Mouse (Mus musculus): ENCODE results near the gene Supt4a. TPM values are rescaled to one million over a fixed set of nuclear protein-coding genes. Genes with fewer than 3 reads are reported as not detected.

The Supt4a gene
- polyA plus RNA-seq (2012; fragmentation: generic; extraction: Trizol) = 100 to 1,000 TPM; 223 to 408 TPM

GRCm38 (mm10) chr11:87737175-87737740, at the start of gene Supt4a:
Gene Supt4a, plus strand, starts transcription at chr11:87737552.

DNA sequence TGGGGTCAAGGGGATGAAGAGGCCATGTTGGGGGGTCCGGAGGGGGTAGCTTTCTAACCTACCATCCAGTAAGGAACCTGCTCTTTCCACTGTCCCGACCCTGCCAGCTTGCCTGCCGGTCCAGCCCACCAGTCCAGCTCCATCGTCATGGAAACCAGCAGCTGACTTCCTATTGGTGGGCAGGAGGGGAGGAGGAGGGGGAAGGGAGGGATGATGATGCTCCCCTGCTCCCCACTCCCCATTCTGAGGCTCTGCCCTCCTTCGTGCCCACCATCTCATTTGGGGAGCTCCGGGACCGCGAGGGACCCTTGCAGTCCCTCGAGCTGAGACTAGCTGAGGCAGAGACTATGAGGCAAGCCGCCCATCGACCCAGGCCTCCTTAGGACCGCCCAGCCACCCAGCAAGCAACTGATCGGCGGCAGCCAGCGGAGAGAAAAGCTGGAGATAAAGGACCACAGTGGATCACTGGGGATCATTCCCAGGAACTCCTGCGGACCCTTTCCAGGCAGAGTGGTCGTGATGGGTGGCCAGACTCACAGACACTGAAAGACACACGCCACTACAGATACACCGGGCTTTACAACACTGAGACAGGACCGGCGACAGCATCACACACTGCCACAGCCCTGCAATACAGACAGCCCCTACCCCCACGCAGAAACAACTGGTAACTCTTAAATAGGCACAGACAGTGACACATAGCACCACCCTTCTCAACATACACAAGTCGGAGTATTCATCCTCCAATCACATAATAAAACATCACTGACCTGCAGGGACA, 23.1 kb downstream of the Supt4a start, which contains the start of gene Tspoap1:
TSS of gene Tspoap1 (plus strand) at position 241 of the 781 bp plus-strand sequence.

Other genes starting within 250 kb of the Supt4a start
- not detected for gene Gm11492, start 170.9 kb upstream of the Supt4a start, polyA plus RNA-seq (2012; fragmentation: generic; extraction: Trizol)
- under 1 TPM; 0.15 to 0.27 TPM for gene Sept4, start 168.6 kb upstream of the Supt4a start, polyA plus RNA-seq (2012; fragmentation: generic; extraction: Trizol)
- 10 to 100 TPM in 1 of 2 experiments, 1 to 10 TPM in 1; 8.8 to 21.6 TPM for gene Mtmr4, start 145.4 kb upstream of the Supt4a start, polyA plus RNA-seq (2012; fragmentation: generic; extraction: Trizol)
- gene Hsf5, start 120.4 kb upstream of the Supt4a start, polyA plus RNA-seq (2012; fragmentation: generic; extraction: Trizol) = under 1 TPM in 1 of 2 experiments, not detected in 1; 0.07 TPM
- under 1 TPM in 1 of 2 experiments, not detected in 1; 0.01 TPM for gene Rnf43, start 74.8 kb upstream of the Supt4a start, polyA plus RNA-seq (2012; fragmentation: generic; extraction: Trizol)
- under 1 TPM in 1 of 2 experiments, not detected in 1; 0.01 TPM for gene Tspoap1, start 23.0 kb downstream of the Supt4a start, polyA plus RNA-seq (2012; fragmentation: generic; extraction: Trizol)
- not detected for gene Mpo, start 56.0 kb downstream of the Supt4a start, polyA plus RNA-seq (2012; fragmentation: generic; extraction: Trizol)
- not detected for gene Lpo, start 90.7 kb downstream of the Supt4a start, polyA plus RNA-seq (2012; fragmentation: generic; extraction: Trizol)
- gene Mks1, start 115.7 kb downstream of the Supt4a start, polyA plus RNA-seq (2012; fragmentation: generic; extraction: Trizol) = 1 to 10 TPM; 1.7 to 7.9 TPM
- not detected for gene Epx, start 138.0 kb downstream of the Supt4a start, polyA plus RNA-seq (2012; fragmentation: generic; extraction: Trizol)
- gene Olfr462, start 154.7 kb downstream of the Supt4a start, polyA plus RNA-seq (2012; fragmentation: generic; extraction: Trizol) = not detected
- not detected for gene Olfr463, start 159.8 kb downstream of the Supt4a start, polyA plus RNA-seq (2012; fragmentation: generic; extraction: Trizol)
- gene Olfr464, start 183.4 kb downstream of the Supt4a start, polyA plus RNA-seq (2012; fragmentation: generic; extraction: Trizol) = not detected
- gene Dynll2, start 250.0 kb downstream of the Supt4a start, polyA plus RNA-seq (2012; fragmentation: generic; extraction: Trizol) = 100 to 1,000 TPM in 1 of 2 experiments, 10 to 100 TPM in 1; 65.7 to 140 TPM

Measured in C3H10T1/2 (cell line).